Mouse (Mus musculus) thymus, postnatal 36 days (tissue): ENCODE data around the gene Rpa1.
"Not testable (repeated sequence)": the region's sequence is repeated elsewhere in the genome, so short reads cannot be mapped to it uniquely, and the experiment has no call there.

Experiments used
- DNase-seq, 2 experiments: peaks; one replicate each; pipeline ENCODE4 v3.0.0; 2022; ENCODE audit warnings: mixed read lengths in 2 of 2

The Rpa1 gene

DNA sequence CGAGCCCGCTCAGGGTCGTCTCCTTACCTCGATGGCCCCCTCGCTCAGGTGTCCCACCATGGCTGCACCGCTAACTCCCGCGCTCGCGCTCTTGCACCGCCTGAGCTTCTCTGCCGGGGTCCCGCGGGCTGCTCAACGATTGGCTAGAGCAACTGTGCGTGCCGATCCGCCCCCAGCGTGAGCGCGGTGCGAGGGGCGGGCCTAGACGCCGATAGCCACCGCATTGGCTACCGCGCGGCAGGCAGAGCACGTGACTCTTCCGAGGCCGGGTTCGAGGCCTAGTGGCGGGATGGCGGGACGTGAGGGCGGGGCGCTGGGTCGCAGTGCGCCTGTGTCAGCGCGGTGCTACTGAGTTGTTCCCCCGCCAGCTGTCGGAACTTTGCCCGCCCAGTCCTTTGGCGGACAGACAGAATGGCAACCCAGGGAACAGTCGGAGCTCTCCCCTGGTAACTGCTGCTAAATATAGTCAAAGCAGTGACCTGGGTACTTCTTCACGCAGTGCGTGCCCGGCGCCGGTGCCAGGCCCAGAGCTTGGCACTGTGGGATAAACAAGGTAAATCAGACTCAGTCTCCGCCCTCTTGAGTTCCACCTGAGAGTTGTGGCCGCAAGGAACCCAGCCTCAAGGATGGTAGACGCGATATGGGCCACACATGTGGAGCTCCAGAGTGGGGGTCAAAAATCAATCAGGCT lies at the start of gene Rpa1, which contains the start of gene Smyd4:
Gene Rpa1, minus strand, starts transcription at position 126 of the 691 bp plus-strand sequence.
Gene Smyd4, plus strand, starts transcription at position 235 of the 691 bp plus-strand sequence.
- peak; percentile 95 to 98 for DNase-seq

DNA sequence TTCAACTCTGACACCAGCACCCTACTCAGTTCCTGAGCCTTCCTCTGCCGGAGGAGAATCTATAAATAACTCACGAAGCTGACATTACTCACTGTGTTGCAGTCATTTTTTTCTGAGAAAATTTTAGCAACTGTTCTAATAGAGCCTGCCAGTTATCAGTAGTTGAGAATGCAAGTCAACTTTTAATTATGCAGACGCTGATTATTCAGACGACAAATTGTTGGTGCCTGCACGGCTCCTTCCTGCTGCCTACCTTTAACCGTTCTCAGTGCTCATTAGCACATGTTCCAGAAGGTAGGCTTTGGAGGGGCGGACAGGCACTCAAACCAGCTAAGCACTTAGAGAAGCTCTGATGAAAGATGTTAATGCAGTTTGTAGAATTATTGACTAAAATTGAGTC lies 49.3 kb upstream of the Rpa1 start:
- DNase-seq = no peak

GRCm38 (mm10) chr11:75395611-75396010 lies 47.5 kb upstream of the Rpa1 start:
- DNase-seq = no peak

- DNase-seq = not testable (repeated sequence)
These were observed 35.4 kb upstream of the Rpa1 start for GRCm38 (mm10) chr11:75383529-75383928.

DNA sequence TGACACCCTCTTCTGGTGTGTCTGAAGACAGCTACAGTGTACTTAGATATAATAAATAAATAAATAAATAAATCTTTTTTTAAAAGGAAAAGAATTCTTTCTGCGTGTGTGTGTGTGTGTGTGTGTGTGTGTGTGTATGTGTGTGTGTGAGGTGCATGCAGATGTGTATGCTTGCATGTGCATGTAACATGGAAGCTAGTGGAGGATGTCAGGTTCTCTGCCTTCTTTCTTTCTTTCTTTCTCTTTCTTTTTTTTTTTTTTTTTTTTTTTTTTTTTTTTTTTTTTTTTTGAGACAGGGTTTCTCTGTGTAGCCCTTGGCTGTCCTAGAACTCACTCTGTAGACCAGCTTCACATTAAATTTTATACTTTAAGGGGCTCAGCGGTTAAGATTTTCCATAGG lies 30.7 kb upstream of the Rpa1 start:
- DNase-seq = not testable (repeated sequence)

- DNase-seq = no peak
These were observed 29.0 kb upstream of the Rpa1 start for GRCm38 (mm10) chr11:75377125-75377524.

- no peak for DNase-seq
These were observed 7.4 kb upstream of the Rpa1 start for GRCm38 (mm10) chr11:75355475-75355874.

DNA sequence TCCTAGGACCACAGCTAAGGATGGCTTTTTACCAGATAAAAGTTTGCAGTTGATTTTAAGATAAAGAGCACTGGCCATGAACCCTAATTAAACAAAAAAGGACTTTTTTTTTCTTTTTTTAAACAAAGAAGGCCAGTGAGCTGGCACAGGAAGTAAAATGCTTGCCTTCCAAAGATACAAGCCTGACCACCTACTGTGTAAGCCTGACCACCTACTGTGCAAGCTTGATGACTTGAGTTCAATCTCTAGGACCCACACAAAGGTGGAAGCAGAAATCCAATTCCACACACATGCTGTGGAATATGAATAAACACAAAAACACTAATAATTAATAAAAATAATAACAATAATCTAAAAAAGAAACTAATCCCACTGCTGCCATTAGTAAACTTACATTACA lies 3.1 kb upstream of the Rpa1 start:
- DNase-seq = no peak

DNA sequence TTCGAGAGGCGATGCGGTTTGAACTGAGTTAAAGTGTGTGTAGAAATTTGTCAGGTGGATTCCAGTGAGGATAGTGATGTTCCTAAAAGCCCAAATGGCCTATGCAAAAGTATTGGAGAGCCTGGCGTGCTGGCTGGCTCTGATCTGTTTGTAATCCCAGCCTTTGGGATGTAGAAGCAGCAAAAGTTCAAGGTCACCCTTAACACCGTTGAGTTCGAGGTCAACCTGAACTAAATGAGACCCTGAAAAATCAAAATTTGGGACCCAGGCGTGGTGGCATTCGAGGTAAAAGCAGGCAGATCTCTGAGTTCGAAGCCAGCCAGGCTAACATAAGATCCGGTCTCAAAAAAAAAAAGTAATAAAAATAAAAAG lies 752 bp upstream of the Rpa1 start:
- no peak for DNase-seq

DNA sequence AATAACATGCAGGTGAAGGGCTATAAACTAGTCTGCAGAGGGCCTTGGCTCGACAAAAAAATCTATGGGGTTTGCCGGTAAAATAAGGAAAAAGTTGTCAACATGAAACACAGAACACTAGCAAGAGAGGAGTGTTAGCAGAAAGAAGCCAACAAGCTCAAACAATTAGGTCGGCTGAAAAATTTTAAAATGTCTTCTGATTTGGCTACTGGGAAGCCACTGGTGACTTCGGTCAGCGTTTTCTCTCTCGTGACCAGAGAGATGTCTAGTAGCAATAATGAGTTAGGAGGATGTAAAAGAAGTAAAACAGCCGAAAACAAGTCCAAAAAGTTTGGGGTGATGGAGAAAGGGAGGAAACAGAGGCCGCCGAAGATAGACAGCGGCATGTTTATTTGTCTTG lies 528 bp downstream of the Rpa1 start:
- no peak for DNase-seq

GRCm38 (mm10) chr11:75347188-75347585 lies 937 bp downstream of the Rpa1 start:
- no peak for DNase-seq

GRCm38 (mm10) chr11:75346556-75347187 lies 1.5 kb downstream of the Rpa1 start:
- DNase-seq = no peak

- DNase-seq = no peak
These were observed 3.4 kb downstream of the Rpa1 start for GRCm38 (mm10) chr11:75344716-75345115.

DNA sequence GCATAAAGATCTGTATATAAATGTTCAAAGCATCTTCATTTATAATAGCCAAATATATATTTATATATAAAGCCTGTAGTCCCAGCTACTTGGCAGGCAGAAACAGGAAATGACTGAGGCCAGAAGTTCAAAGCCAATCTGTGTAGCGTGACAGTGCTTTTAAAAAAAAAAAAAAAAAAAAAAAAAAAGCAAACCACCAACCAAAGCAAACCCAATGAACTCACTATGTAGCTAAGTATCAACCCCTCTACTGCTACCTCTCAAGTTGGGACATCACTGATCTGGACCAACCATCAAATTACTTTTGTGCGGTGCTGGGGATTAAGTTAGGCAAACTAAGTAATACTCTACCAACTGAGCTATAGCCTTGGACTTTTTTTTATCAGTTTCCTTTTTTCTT lies 4.0 kb downstream of the Rpa1 start:
- no peak for DNase-seq

DNA sequence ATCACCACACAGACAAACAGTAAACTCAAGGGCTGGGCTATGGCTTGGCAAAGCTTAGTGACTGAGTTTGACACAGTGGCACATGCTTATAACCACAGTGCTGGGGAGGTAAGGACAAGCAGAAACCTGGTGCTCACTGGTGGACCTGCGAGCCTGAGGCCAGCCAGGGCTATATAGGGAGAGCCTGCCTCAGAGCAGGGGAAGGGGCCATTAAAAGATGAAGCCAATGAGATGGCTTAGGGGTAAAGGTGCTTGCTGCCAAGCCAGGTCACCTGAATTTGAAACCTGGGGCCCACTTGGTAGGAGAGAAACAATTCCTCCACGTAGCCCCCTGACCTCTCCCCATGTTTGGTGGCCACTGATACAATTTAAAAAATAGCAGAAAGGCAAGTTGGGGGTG lies 5.0 kb downstream of the Rpa1 start:
- DNase-seq = no peak

DNA sequence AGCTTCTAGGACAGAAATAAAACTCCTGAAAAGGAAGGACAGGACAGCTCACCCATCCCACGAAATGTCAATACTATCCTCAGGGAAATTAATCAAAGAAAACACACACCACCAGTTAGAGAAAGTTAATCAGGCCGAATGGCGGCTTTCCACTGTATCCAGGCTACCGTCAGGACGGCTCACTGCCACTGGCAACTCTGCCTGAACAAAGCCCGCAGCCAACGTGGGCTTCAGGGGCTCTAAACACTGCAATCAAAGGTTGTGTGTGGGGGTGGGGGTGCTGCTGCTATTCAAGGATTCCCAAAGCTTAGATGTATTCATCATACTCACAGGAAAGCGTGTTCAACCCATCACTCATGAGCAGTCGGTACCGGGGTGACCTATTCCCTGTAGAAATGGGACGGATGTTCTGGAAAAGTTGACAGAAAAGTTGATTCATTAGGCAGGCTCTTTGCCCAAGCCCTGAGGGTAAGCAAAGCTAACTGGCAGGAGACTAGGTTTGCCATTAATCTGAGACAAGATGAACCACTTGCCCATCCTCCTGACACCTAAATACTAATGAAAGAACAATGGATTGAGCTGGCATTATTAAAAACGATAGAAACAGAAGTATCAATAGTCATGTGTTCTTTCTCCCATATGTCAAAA lies 7.3 kb downstream of the Rpa1 start:
- no peak for DNase-seq

GRCm38 (mm10) chr11:75340076-75340475 lies 8.0 kb downstream of the Rpa1 start:
- DNase-seq = no peak

GRCm38 (mm10) chr11:75337246-75337645 lies 10.9 kb downstream of the Rpa1 start:
- DNase-seq = no peak

DNA sequence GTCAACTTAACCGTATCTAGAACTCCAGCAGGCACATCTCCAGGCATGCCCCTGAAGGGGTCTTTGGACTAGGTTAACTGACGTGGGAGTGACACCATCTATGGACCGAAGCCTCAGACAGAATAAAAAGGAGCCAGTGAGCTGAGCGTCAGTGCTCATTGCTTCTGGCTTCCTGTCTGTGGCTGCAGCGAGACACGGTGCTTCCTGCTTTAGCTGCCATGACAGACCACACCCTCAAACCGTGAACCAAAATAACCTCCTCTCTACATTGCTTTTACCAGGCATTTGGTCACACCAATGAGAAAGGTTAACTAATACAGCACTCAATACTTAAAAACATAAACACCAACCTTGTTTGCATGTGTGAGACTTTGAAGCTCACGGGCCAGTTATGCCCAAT lies 11.4 kb downstream of the Rpa1 start:
- peak; percentile 29 to 46 for DNase-seq

GRCm38 (mm10) chr11:75325969-75326311 lies 22.2 kb downstream of the Rpa1 start:
- DNase-seq = no peak

- no peak for DNase-seq
These were observed 22.8 kb downstream of the Rpa1 start for GRCm38 (mm10) chr11:75325116-75325968.

DNA sequence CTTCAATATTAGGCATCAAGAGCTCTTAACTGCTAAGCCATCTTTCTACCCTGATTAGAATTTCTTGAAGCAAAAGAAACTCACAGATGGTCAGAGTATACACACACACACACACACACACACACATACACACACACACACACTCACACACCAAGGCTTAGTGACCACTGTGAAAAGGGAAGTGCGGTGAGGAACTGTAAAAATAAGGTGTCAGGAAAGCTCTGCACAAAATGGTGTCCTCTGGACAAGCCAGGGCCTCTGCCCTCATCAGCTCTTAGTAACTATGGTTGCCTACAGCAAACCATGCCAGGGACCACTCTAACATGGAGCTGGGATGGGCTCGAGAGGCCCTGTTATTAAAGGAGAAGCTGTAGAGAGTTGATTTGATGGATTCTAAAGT lies 23.7 kb downstream of the Rpa1 start:
- no peak for DNase-seq

- peak in 1 of 2 experiments; percentile 33 for DNase-seq
These were observed 24.8 kb downstream of the Rpa1 start for GRCm38 (mm10) chr11:75323326-75323737.
